Mouse (Mus musculus) lung, embryonic 15.5 days (tissue): ENCODE data around the gene Olfr213. TPM values are rescaled to one million over a fixed set of nuclear protein-coding genes. Genes with fewer than 3 reads are reported as not detected.

Source experiments
- polyA plus RNA-seq: library from polyadenylated mRNA; unstranded; fragments of >200 nt; fragmentation: Nextera tagmentation; extraction: Ambion mirVana; gene quantifications from 2 replicates; pipeline ENCODE4 v1.2.1, GENCODE M21; 2015

The Olfr213 gene
- polyA plus RNA-seq, 1 experiment from 2014 or later, result not detected

Other genes with a start within 250 kb of the Olfr213 start
- 33.9 and 35.3 TPM in 2 replicates for gene March8, start 200.4 kb upstream of the Olfr213 start, polyA plus RNA-seq
- gene Alox5, start 77.3 kb upstream of the Olfr213 start, polyA plus RNA-seq, result 0.84 and 1.0 TPM in 2 replicates
- gene Olfr211, start 49.4 kb upstream of the Olfr213 start, polyA plus RNA-seq, result not detected in 2 replicates
- not detected in 2 replicates for gene Olfr212, start 31.9 kb upstream of the Olfr213 start, polyA plus RNA-seq
- gene Gm5580, start 12.7 kb downstream of the Olfr213 start, polyA plus RNA-seq, result 0.36 and 0.78 TPM in 2 replicates
- gene Olfr214, start 15.8 kb downstream of the Olfr213 start, polyA plus RNA-seq, result not detected in 2 replicates
- gene Olfr215, start 45.7 kb downstream of the Olfr213 start, polyA plus RNA-seq, result not detected in 2 replicates
- gene Zfp422, start 90.5 kb downstream of the Olfr213 start, polyA plus RNA-seq, result 162 and 169 TPM in 2 replicates
- gene Depp1, start 112.2 kb downstream of the Olfr213 start, polyA plus RNA-seq, result 33.2 and 38.0 TPM in 2 replicates
- gene Rassf4, start 135.5 kb downstream of the Olfr213 start, polyA plus RNA-seq, result 6.0 TPM in 2 replicates
- gene Tmem72, start 178.5 kb downstream of the Olfr213 start, polyA plus RNA-seq, result 0.01 and 0.05 TPM in 2 replicates